9 mouse cellular contexts compared by ENCODE assay signal in genomic region chr5:47772642-47773353, GRCm38 (mm10).
DNase-seq lines count a peak whose midpoint lies in the region; ATAC-seq and TF ChIP-seq lines count a peak whose summit lies in the region.
"Had no signal": no experiment of that assay in that cellular context is flagged by ENCODE, and none has a peak within 500 bp of the region (broad histone marks: within the 10 kb centered on the region; RNA-seq: fewer than 3 reads in every experiment).

No protein-coding gene starts in this region.

- no peak for TF ChIP-seq EP300 in heart, postnatal 0 days (IDR thresholded peaks at IDR 0.05; ENCODE audit: low read depth)
- peak; percentile 68 for TF ChIP-seq EP300 in liver, embryonic 14.5 days (IDR thresholded peaks at IDR 0.05; ENCODE audit: low read depth)

- H3K4me1 ChIP-seq in heart, postnatal 0 days (ENCODE audit: control insufficient read depth, insufficient read depth): peaks cover 5% of the 10 kb centered on the region
- peaks cover 9% of the 10 kb centered on the region for H3K4me1 ChIP-seq in forebrain, embryonic 12.5 days
- H3K4me1 ChIP-seq in liver, embryonic 14.5 days (replicated peaks; ENCODE audit: control insufficient read depth in 2 of 2, insufficient read depth in 2 of 2, low read length in 1 of 2): peaks cover 4 to 10% of the 10 kb centered on the region in 2 experiments; a peak in 3 of 4 replicates
- peaks cover 11% of the 10 kb centered on the region for H3K4me1 ChIP-seq in limb, embryonic 10.5 days
- H3K4me1 ChIP-seq in kidney, embryonic 15.5 days: no peaks in the 10 kb centered on the region

- DNase-seq in heart, postnatal 0 days (ENCODE audit: low spot score): no peak
- DNase-seq in heart, adult 11 months: no peak
- DNase-seq in c-Kit-positive CD71-negative TER-119-negative erythroid progenitor cells, embryonic 14.5 days (ENCODE audit: low read depth): peak; percentile 6
- peak; percentile 57 to 60 (median 59) for DNase-seq in liver, embryonic 14.5 days (ENCODE audit: low read depth in 3 of 3, low spot score in 3 of 3)
- DNase-seq in limb, embryonic 10.5 days (ENCODE audit: low spot score): no peak
- DNase-seq: cerebellum, adult 8-10 months; kidney, postnatal 4 days had no signal

- peak; percentile 63 for ATAC-seq in heart, postnatal 0 days (ENCODE audit: insufficient read depth, low read depth)
- ATAC-seq in forebrain, embryonic 12.5 days (ENCODE audit: low FRiP score): 0 out of 2 replicates have a peak, but pooled peaks have one; percentile 44
- peak; percentile 99 for ATAC-seq in liver, embryonic 14.5 days (ENCODE audit: insufficient read depth)
- no peak for ATAC-seq in kidney, embryonic 15.5 days (replicated peaks; ENCODE audit: low FRiP score)

- H3K9ac ChIP-seq in heart, postnatal 0 days (replicated peaks; ENCODE audit: low read depth, low read length): no peak overlapping the region
- H3K9ac ChIP-seq in forebrain, embryonic 12.5 days: no peak overlapping the region
- H3K9ac ChIP-seq in liver, embryonic 14.5 days (replicated peaks): no peak overlapping the region
- no peak overlapping the region for H3K9ac ChIP-seq in kidney, embryonic 15.5 days

- WGBS in heart, postnatal 0 days: 18% methylated on average over 8 of the region's 8 CpGs
- 52% methylated on average over 8 of the region's 8 CpGs for WGBS in forebrain, embryonic 12.5 days
- 42% methylated on average over 8 of the region's 8 CpGs for WGBS in liver, embryonic 14.5 days (ENCODE audit: insufficient replicate concordance)
- 56% methylated on average over 8 of the region's 8 CpGs for WGBS in limb, embryonic 10.5 days
- WGBS in kidney, embryonic 15.5 days: 54% methylated on average over 8 of the region's 8 CpGs

- H3K27me3 ChIP-seq in heart, postnatal 0 days (ENCODE audit: control insufficient read depth, insufficient read depth, low read length): no peaks in the 10 kb centered on the region
- no peaks in the 10 kb centered on the region for H3K27me3 ChIP-seq in forebrain, embryonic 12.5 days
- no peaks in the 10 kb centered on the region for H3K27me3 ChIP-seq in liver, embryonic 14.5 days (ENCODE audit: control insufficient read depth, insufficient read depth, low read length)
- H3K27me3 ChIP-seq in limb, embryonic 10.5 days (ENCODE audit: low read depth, poor library complexity, severe bottlenecking): no peaks in the 10 kb centered on the region
- H3K27me3 ChIP-seq in kidney, embryonic 15.5 days: no peaks in the 10 kb centered on the region

- no peak overlapping the region for H3K4me2 ChIP-seq in heart, postnatal 0 days (ENCODE audit: low read depth, low read length)
- H3K4me2 ChIP-seq in forebrain, embryonic 12.5 days: no peak overlapping the region
- H3K4me2 ChIP-seq in liver, embryonic 14.5 days (ENCODE audit: low read depth): peak overlapping the region; percentile 18
- H3K4me2 ChIP-seq in kidney, embryonic 15.5 days: no peak overlapping the region

- H3K27ac ChIP-seq in heart, postnatal 0 days (ENCODE audit: low read depth): no peak overlapping the region
- H3K27ac ChIP-seq in forebrain, embryonic 12.5 days: 0 out of 2 replicates have a peak overlapping the region, but pooled peaks have one; percentile 46
- H3K27ac ChIP-seq in liver, embryonic 14.5 days: 0 out of 2 replicates have a peak overlapping the region, but pooled peaks have one; percentile 26
- no peak overlapping the region; the same call in 1 of the 2 replicates for H3K27ac ChIP-seq in limb, embryonic 10.5 days
- no peak overlapping the region for H3K27ac ChIP-seq in kidney, embryonic 15.5 days

- H3K4me3 ChIP-seq in heart, postnatal 0 days (ENCODE audit: low read depth, low read length): no peak overlapping the region
- no peak overlapping the region for H3K4me3 ChIP-seq in forebrain, embryonic 12.5 days (replicated peaks)
- H3K4me3 ChIP-seq in liver, embryonic 14.5 days (ENCODE audit: insufficient read depth in 1 of 2, low read depth in 2 of 2, low read length in 2 of 2): no peak overlapping the region
- no peak overlapping the region for H3K4me3 ChIP-seq in limb, embryonic 10.5 days
- H3K4me3 ChIP-seq in kidney, embryonic 15.5 days (replicated peaks): no peak overlapping the region

- no peaks in the 10 kb centered on the region for H3K36me3 ChIP-seq in heart, postnatal 0 days (replicated peaks; ENCODE audit: control insufficient read depth, insufficient read depth, low read length)
- no peaks in the 10 kb centered on the region for H3K36me3 ChIP-seq in forebrain, embryonic 12.5 days (replicated peaks)
- no peaks in the 10 kb centered on the region for H3K36me3 ChIP-seq in liver, embryonic 14.5 days (replicated peaks; ENCODE audit: control insufficient read depth, insufficient read depth, low read depth)
- H3K36me3 ChIP-seq in limb, embryonic 10.5 days: no peaks in the 10 kb centered on the region
- no peaks in the 10 kb centered on the region for H3K36me3 ChIP-seq in kidney, embryonic 15.5 days

- H3K9me3 ChIP-seq in heart, postnatal 0 days (replicated peaks; ENCODE audit: control insufficient read depth, low read length): no peaks in the 10 kb centered on the region
- no peaks in the 10 kb centered on the region for H3K9me3 ChIP-seq in forebrain, embryonic 12.5 days
- no peaks in the 10 kb centered on the region for H3K9me3 ChIP-seq in liver, embryonic 14.5 days (ENCODE audit: control insufficient read depth, low read length)
- H3K9me3 ChIP-seq in limb, embryonic 10.5 days (replicated peaks): no peaks in the 10 kb centered on the region
- no peaks in the 10 kb centered on the region for H3K9me3 ChIP-seq in kidney, embryonic 15.5 days (replicated peaks)

- TF ChIP-seq CTCF in heart, postnatal 0 days (IDR thresholded peaks at IDR 0.05; ENCODE audit: low read depth): no peak
- no peak for TF ChIP-seq CTCF in liver, embryonic 14.5 days (IDR thresholded peaks at IDR 0.05; ENCODE audit: low read depth)

Comparison
In these comparisons a context has a peak if more than half of its experiments do, and no peak if none do; other contexts are left out.
1. DNase-seq: peak in c-Kit-positive CD71-negative TER-119-negative erythroid progenitor cells, embryonic 14.5 days (single experiment) and liver, embryonic 14.5 days (3 of 3); none in heart, postnatal 0 days (single experiment), heart, adult 11 months (single experiment) and limb, embryonic 10.5 days (single experiment).
2. H3K27ac ChIP-seq: peak in forebrain, embryonic 12.5 days (single experiment) and liver, embryonic 14.5 days (single experiment); none in heart, postnatal 0 days (single experiment), limb, embryonic 10.5 days (single experiment) and kidney, embryonic 15.5 days (single experiment).